Mouse (Mus musculus): Measurements from ENCODE around the gene H2-Q1. TPM values are rescaled to one million over a fixed set of nuclear protein-coding genes. Genes with fewer than 3 reads are reported as not detected.

Gene H2-Q1
- polyA plus RNA-seq (2017; shearing (Covaris generic)) = under 1 TPM in 1 of 2 experiments, not detected in 1; 0.64 TPM

DNA sequence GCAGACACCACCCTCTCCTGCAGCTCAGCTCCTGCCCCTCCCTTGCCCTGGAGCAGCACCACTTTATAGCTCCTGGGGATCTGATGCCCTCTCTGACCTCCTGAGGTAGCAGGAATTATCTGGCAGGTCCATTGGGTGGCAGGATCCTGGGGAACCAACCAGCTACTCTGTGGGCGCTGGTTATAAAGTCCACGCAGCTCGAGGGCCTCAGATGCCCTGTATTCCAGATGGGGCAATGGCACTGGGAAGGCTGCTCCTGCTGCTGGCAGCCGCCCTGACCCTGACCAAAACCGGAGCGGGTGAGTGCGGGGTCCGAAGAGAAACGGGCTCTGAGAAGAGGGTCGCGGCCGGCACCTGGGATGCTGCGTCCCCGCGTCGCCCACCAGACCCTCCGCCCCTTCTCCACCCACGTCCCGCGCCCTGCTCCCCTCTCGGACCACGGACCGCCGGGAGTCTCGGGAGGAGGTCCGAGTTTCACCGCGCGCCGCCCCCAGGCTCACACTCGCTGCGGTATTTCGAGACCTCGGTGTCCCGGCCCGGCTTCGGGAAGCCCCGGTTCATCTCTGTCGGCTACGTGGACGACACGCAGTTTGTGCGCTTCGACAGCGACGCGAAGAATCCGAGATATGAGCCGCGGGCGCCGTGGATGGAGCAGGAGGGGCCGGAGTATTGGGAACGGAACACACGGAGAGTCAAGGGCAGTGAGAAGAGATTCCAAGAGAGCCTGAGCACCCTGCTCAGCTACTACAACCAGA, at the start of gene H2-Q1:
Gene H2-Q1 (plus strand): TSS at position 79 of the 755 bp plus-strand sequence.

DNA sequence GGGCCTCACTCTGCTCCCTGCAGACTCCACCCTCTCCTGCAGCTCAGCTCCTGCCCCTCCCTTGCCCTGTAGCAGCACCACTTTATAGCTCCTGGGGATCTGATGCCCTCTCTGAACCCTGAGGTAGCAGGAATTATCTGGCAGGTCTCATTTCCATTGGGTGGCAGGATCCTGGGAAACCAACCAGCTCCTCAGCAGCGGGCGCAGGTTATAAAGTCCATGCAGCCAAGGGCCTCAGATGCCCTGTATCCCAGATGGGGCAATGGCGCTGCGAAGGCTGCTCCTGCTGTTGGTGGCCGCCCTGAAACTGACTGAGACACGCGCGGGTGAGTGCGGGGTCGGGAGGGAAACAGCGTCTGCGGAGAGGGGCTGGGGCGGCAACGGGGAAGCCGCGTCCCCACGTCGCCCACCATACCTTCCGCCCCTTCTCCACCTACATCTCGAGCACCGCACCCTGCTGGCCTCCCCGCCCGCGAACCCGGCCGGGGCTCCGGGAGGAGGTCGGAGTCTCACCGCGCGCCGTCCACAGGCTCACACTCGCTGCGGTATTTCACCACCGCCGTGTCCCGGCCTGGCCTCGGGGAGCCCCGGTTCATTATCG, 22.0 kb downstream of the H2-Q1 start, which contains the start of gene H2-Q2:
Gene H2-Q2 (plus strand): TSS at position 172 of the 601 bp plus-strand sequence.

Other genes starting within 250 kb of the H2-Q1 start
- under 1 TPM in 1 of 2 experiments, not detected in 1; 0.15 TPM for gene Ly6g6e, start 243.5 kb upstream of the H2-Q1 start, polyA plus RNA-seq (2017; shearing (Covaris generic))
- not detected for gene Ly6g6d, start 242.3 kb upstream of the H2-Q1 start, polyA plus RNA-seq (2017; shearing (Covaris generic))
- under 1 TPM in 1 of 2 experiments, not detected in 1; 0.26 TPM for gene Ly6g6f, start 234.8 kb upstream of the H2-Q1 start, polyA plus RNA-seq (2017; shearing (Covaris generic))
- gene Abhd16a, start 231.1 kb upstream of the H2-Q1 start, polyA plus RNA-seq (2017; shearing (Covaris generic)) = 10 to 100 TPM; 59.7 to 60.5 TPM
- gene Ly6g5c, start 212.1 kb upstream of the H2-Q1 start, polyA plus RNA-seq (2017; shearing (Covaris generic)) = under 1 TPM in 1 of 2 experiments, not detected in 1; 0.36 TPM
- 1 to 10 TPM; 3.4 to 9.5 TPM for gene Ly6g5b, start 205.0 kb upstream of the H2-Q1 start, polyA plus RNA-seq (2017; shearing (Covaris generic))
- gene Gpank1, start 198.9 kb upstream of the H2-Q1 start, polyA plus RNA-seq (2017; shearing (Covaris generic)) = 10 to 100 TPM; 53.8 to 59.4 TPM
- gene Csnk2b, start 198.4 kb upstream of the H2-Q1 start, polyA plus RNA-seq (2017; shearing (Covaris generic)) = 100 to 1,000 TPM; 351 to 388 TPM
- gene D17H6S53E, start 194.0 kb upstream of the H2-Q1 start, polyA plus RNA-seq (2017; shearing (Covaris generic)) = 1 to 10 TPM in 1 of 2 experiments, under 1 TPM in 1; 0.88 to 2.4 TPM
- under 1 TPM; 0.28 to 0.37 TPM for gene Apom, start 188.4 kb upstream of the H2-Q1 start, polyA plus RNA-seq (2017; shearing (Covaris generic))
- 10 to 100 TPM; 61.6 to 63.2 TPM for gene Bag6, start 185.2 kb upstream of the H2-Q1 start, polyA plus RNA-seq (2017; shearing (Covaris generic))
- 10 to 100 TPM; 33.4 to 33.5 TPM for gene Prrc2a, start 155.5 kb upstream of the H2-Q1 start, polyA plus RNA-seq (2017; shearing (Covaris generic))
- 10 to 100 TPM in 1 of 2 experiments, 1 to 10 TPM in 1; 5.5 to 18.3 TPM for gene Aif1, start 144.3 kb upstream of the H2-Q1 start, polyA plus RNA-seq (2017; shearing (Covaris generic))
- gene Lst1, start 132.0 kb upstream of the H2-Q1 start, polyA plus RNA-seq (2017; shearing (Covaris generic)) = 10 to 100 TPM in 1 of 2 experiments, 1 to 10 TPM in 1; 8.9 to 14.6 TPM
- 1,000 to 10,000 TPM; 1,461 to 1,672 TPM for gene Ltb, start 126.0 kb upstream of the H2-Q1 start, polyA plus RNA-seq (2017; shearing (Covaris generic))
- 10 to 100 TPM; 27.9 to 30.5 TPM for gene Tnf, start 118.4 kb upstream of the H2-Q1 start, polyA plus RNA-seq (2017; shearing (Covaris generic))
- gene Lta, start 115.1 kb upstream of the H2-Q1 start, polyA plus RNA-seq (2017; shearing (Covaris generic)) = 100 to 1,000 TPM in 1 of 2 experiments, 10 to 100 TPM in 1; 94.1 to 110 TPM
- 1 to 10 TPM in 1 of 2 experiments, not detected in 1; 1.2 TPM for gene Gm16181, start 99.6 kb upstream of the H2-Q1 start, polyA plus RNA-seq (2017; shearing (Covaris generic))
- 1 to 10 TPM; 4.2 to 9.7 TPM for gene Atp6v1g2, start 86.7 kb upstream of the H2-Q1 start, polyA plus RNA-seq (2017; shearing (Covaris generic))
- 10 to 100 TPM; 20.6 to 22.5 TPM for gene Nfkbil1, start 84.6 kb upstream of the H2-Q1 start, polyA plus RNA-seq (2017; shearing (Covaris generic))
- gene Ddx39b, start 78.7 kb upstream of the H2-Q1 start, polyA plus RNA-seq (2017; shearing (Covaris generic)) = 100 to 1,000 TPM; 227 to 243 TPM
- gene H2-D1, start 57.7 kb upstream of the H2-Q1 start, polyA plus RNA-seq (2017; shearing (Covaris generic)) = 1,000 to 10,000 TPM; 4,556 to 6,565 TPM
- gene H2-Q2, start 21.8 kb downstream of the H2-Q1 start, polyA plus RNA-seq (2017; shearing (Covaris generic)) = 10 to 100 TPM; 10.9 to 18.5 TPM
- 10 to 100 TPM; 45.4 to 61.9 TPM for gene H2-Q4, start 59.2 kb downstream of the H2-Q1 start, polyA plus RNA-seq (2017; shearing (Covaris generic))
- 100 to 1,000 TPM; 448 to 693 TPM for gene H2-Q6, start 104.4 kb downstream of the H2-Q1 start, polyA plus RNA-seq (2017; shearing (Covaris generic))
- gene H2-Q7, start 118.8 kb downstream of the H2-Q1 start, polyA plus RNA-seq (2017; shearing (Covaris generic)) = 1,000 to 10,000 TPM; 1,586 to 2,503 TPM
- 10 to 100 TPM; 13.2 to 21.8 TPM for gene H2-Q10, start 149.7 kb downstream of the H2-Q1 start, polyA plus RNA-seq (2017; shearing (Covaris generic))
- gene Pou5f1, start 185.6 kb downstream of the H2-Q1 start, polyA plus RNA-seq (2017; shearing (Covaris generic)) = not detected
- 10 to 100 TPM; 31.6 to 32.0 TPM for gene Tcf19, start 196.4 kb downstream of the H2-Q1 start, polyA plus RNA-seq (2017; shearing (Covaris generic))
- 1 to 10 TPM; 7.6 to 8.0 TPM for gene Cchcr1, start 196.7 kb downstream of the H2-Q1 start, polyA plus RNA-seq (2017; shearing (Covaris generic))
- gene Psors1c2, start 212.8 kb downstream of the H2-Q1 start, polyA plus RNA-seq (2017; shearing (Covaris generic)) = not detected
- under 1 TPM in 1 of 2 experiments, not detected in 1; 0.12 TPM for gene Cdsn, start 231.7 kb downstream of the H2-Q1 start, polyA plus RNA-seq (2017; shearing (Covaris generic))
- gene 2300002M23Rik, start 247.0 kb downstream of the H2-Q1 start, polyA plus RNA-seq (2017; shearing (Covaris generic)) = under 1 TPM in 1 of 2 experiments, not detected in 1; 0.12 TPM

Data from activated CD4-positive, CD25-positive, alpha-beta regulatory T cell (primary cell).